Mouse (Mus musculus) CD4-positive helper T cell, adult 2 months (primary cell): ENCODE measurements around the gene Slc2a5.

Experiments
- DNase-seq: peaks from one replicate; pipeline ENCODE4 v3.0.0-alpha.2; 2012; ENCODE audit warnings: low read depth, missing footprints, low spot score

The Slc2a5 gene

GRCm38 (mm10) chr4:150102822-150103221 lies 16.3 kb upstream of the Slc2a5 start:
- DNase-seq = no peak

GRCm38 (mm10) chr4:150105671-150106070 lies 13.4 kb upstream of the Slc2a5 start:
- DNase-seq = no peak

- no peak for DNase-seq
These were observed 12.4 kb upstream of the Slc2a5 start for GRCm38 (mm10) chr4:150106637-150107036.

- DNase-seq = no peak
These were observed 9.4 kb upstream of the Slc2a5 start for GRCm38 (mm10) chr4:150109636-150110035.

GRCm38 (mm10) chr4:150110373-150110772 lies 8.7 kb upstream of the Slc2a5 start:
- no peak for DNase-seq

- DNase-seq = peak; percentile 66
These were observed 6.2 kb upstream of the Slc2a5 start for GRCm38 (mm10) chr4:150112867-150113266.

- DNase-seq = no peak
These were observed 4.5 kb upstream of the Slc2a5 start for GRCm38 (mm10) chr4:150114505-150115061.

GRCm38 (mm10) chr4:150117311-150117710 lies 1.8 kb upstream of the Slc2a5 start:
- peak; percentile 42 for DNase-seq

GRCm38 (mm10) chr4:150118163-150118562 lies 920 bp upstream of the Slc2a5 start:
- no peak for DNase-seq

GRCm38 (mm10) chr4:150119640-150120039 lies 557 bp downstream of the Slc2a5 start:
- no peak for DNase-seq

- no peak for DNase-seq
These were observed 1.2 kb downstream of the Slc2a5 start for GRCm38 (mm10) chr4:150120173-150120833.

- no peak for DNase-seq
These were observed 2.3 kb downstream of the Slc2a5 start for GRCm38 (mm10) chr4:150121430-150121829.

- DNase-seq = no peak
These were observed 3.4 kb downstream of the Slc2a5 start for GRCm38 (mm10) chr4:150122476-150122875.

- no peak for DNase-seq
These were observed 7.3 kb downstream of the Slc2a5 start for GRCm38 (mm10) chr4:150126373-150126772.

GRCm38 (mm10) chr4:150127894-150128293 lies 8.8 kb downstream of the Slc2a5 start:
- DNase-seq = no peak

- DNase-seq = no peak
These were observed 9.5 kb downstream of the Slc2a5 start for GRCm38 (mm10) chr4:150128571-150128970.

GRCm38 (mm10) chr4:150130661-150131060 lies 11.6 kb downstream of the Slc2a5 start:
- no peak for DNase-seq

- no peak for DNase-seq
These were observed 13.7 kb downstream of the Slc2a5 start for GRCm38 (mm10) chr4:150132692-150133271.

GRCm38 (mm10) chr4:150135254-150135653 lies 16.2 kb downstream of the Slc2a5 start:
- DNase-seq = no peak

GRCm38 (mm10) chr4:150136693-150137092 lies 17.6 kb downstream of the Slc2a5 start:
- DNase-seq = peak; percentile 61

- no peak for DNase-seq
These were observed 18.4 kb downstream of the Slc2a5 start for GRCm38 (mm10) chr4:150137368-150138083.

GRCm38 (mm10) chr4:150138084-150138543 lies 19.0 kb downstream of the Slc2a5 start:
- peak; percentile 58 for DNase-seq
